Mouse (Mus musculus) MEL (cell line): ENCODE data around the gene Pdik1l.

Experiments
- CHD1 ChIP-seq: IDR thresholded peaks from 2 replicates; pipeline ENCODE4 v1.6.1; 2012; ENCODE audit warnings: low read depth, mild to moderate bottlenecking, inconsistent platforms, low read length, improper control_type of control experiment
- CHD2 ChIP-seq: IDR thresholded peaks from 2 replicates; pipeline ENCODE4 v1.6.1; 2011; ENCODE audit warnings: low read length, improper control_type of control experiment
- CTCF ChIP-seq, 3 experiments: IDR thresholded peaks in 2 of 3; conservative IDR thresholded peaks in 1 of 3; 2 replicates each; pipeline ENCODE4 v1.5.1; 2011 to 2012; ENCODE audit warnings: low read length in 3 of 3, low read depth in 2 of 3, mild to moderate bottlenecking in 2 of 3, improper control_type of control experiment in 1 of 3, inconsistent platforms in 1 of 3, mixed read lengths in 1 of 3, moderate library complexity in 1 of 3; ENCODE audit not compliant: control insufficient read depth in 1 of 3, insufficient read depth in 1 of 3, poor library complexity in 1 of 3, severe bottlenecking in 1 of 3
- HCFC1 ChIP-seq: IDR thresholded peaks from 2 replicates; pipeline ENCODE4 v1.6.1; 2012; ENCODE audit warnings: low read depth, mild to moderate bottlenecking, inconsistent platforms, low read length, improper control_type of control experiment, moderate library complexity
- MAFK ChIP-seq: IDR thresholded peaks from 2 replicates; pipeline ENCODE4 v1.6.1; 2011; ENCODE audit warnings: low read depth, mild to moderate bottlenecking, low read length, improper control_type of control experiment, borderline replicate concordance
- MAX ChIP-seq: IDR thresholded peaks from 2 replicates; pipeline ENCODE4 v1.6.1; 2011; ENCODE audit warnings: low read length, improper control_type of control experiment
- POLR2A ChIP-seq, 2 experiments: IDR thresholded peaks; 2 replicates each; pipeline ENCODE4 v1.6.1; 2011 to 2012; ENCODE audit warnings: low read length in 2 of 2, mild to moderate bottlenecking in 2 of 2, control low read depth in 1 of 2, improper control_type of control experiment in 1 of 2, low read depth in 1 of 2, moderate library complexity in 1 of 2; ENCODE audit not compliant: control insufficient read depth in 1 of 2, insufficient read depth in 1 of 2, poor library complexity in 1 of 2
- RAD21 ChIP-seq: IDR thresholded peaks from 2 replicates; pipeline ENCODE4 v1.6.1; 2011; ENCODE audit warnings: mild to moderate bottlenecking, low read depth, low read length, improper control_type of control experiment
- ZC3H11A ChIP-seq: IDR thresholded peaks from 2 replicates; pipeline ENCODE4 v1.6.1; 2012; ENCODE audit warnings: low read depth, mild to moderate bottlenecking, inconsistent platforms, low read length, improper control_type of control experiment

- TF ChIP-seq MAFK = no peak
- TF ChIP-seq CTCF (IDR thresholded peaks at IDR 0.05 in 2 of 3, conservative IDR thresholded peaks at IDR 0.05 in 1 of 3; ENCODE audit: control insufficient read depth in 1 of 3, insufficient read depth in 1 of 3, low read depth in 2 of 3, low read length in 3 of 3, poor library complexity in 1 of 3, severe bottlenecking in 1 of 3) = no peak
- no peak for TF ChIP-seq ZC3H11A
- no peak for TF ChIP-seq POLR2A (IDR thresholded peaks at IDR 0.05; ENCODE audit: control insufficient read depth in 1 of 2, insufficient read depth in 1 of 2, low read depth in 1 of 2, low read length in 2 of 2, poor library complexity in 1 of 2)
- TF ChIP-seq RAD21 = no peak
- TF ChIP-seq CHD2 = no peak
- TF ChIP-seq MAX = no peak
- no peak for TF ChIP-seq CHD1
- no peak for TF ChIP-seq HCFC1
These were observed 40.9 kb downstream of the Pdik1l start, which contains the start of gene Gm30191 for GRCm38 (mm10) chr4:134246719-134247258.
